In the genomic region with DNA sequence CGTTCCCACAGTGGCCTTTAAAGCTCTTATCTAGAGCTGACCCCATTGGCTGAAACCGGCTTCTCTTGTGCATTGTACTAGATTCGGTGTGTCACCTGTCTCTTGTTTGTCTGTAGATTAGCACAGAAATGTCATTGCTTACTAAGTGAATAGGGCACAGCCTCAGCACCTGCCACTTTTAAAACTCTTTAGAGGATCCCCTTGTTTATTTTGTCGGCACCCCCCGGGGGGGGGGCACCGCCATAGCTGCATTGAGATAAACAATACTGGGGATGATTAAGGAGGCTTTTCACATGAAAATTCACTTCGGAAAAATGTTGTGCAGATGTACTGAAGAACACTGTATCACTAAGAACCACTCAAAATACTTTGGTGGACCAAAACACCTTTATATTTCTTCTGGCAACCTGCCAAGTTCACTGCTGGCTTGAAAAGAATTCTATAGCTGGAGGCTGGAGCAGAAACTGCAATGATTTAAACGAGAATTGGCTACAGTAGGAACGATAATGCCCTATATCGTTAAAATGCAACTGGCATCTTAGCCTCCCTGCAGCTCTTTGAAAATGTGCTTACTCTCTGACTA, we compare ENCODE assay signal across 10 mouse cellular contexts.
DNase-seq lines count a peak whose midpoint lies in the region; ATAC-seq and TF ChIP-seq lines count a peak whose summit lies in the region.
"Had no signal": no experiment of that assay in that cellular context is flagged by ENCODE, and none has a peak within 500 bp of the region (broad histone marks: within the 10 kb centered on the region; RNA-seq: fewer than 3 reads in every experiment).

No protein-coding gene starts in this region.

- H3K36me3 ChIP-seq in heart, embryonic 10.5 days: no peaks in the 10 kb centered on the region
- H3K36me3 ChIP-seq in heart, adult 2 months (ENCODE audit: control insufficient read depth, insufficient read depth, low read length): no peaks in the 10 kb centered on the region
- H3K36me3 ChIP-seq in lung, embryonic 15.5 days: no peaks in the 10 kb centered on the region
- no peaks in the 10 kb centered on the region for H3K36me3 ChIP-seq in intestine, embryonic 16.5 days (ENCODE audit: control insufficient read depth, insufficient read depth, low read length)
- H3K36me3 ChIP-seq in stomach, embryonic 15.5 days: no peaks in the 10 kb centered on the region

- 22% methylated on average over 10 of the region's 10 CpGs for WGBS in heart, embryonic 10.5 days
- WGBS in heart, adult 2 months: 15% methylated on average over 10 of the region's 10 CpGs
- WGBS in lung, embryonic 15.5 days: 11% methylated on average over 10 of the region's 10 CpGs
- WGBS in lung, adult 2 months: 16% methylated on average over 10 of the region's 10 CpGs
- 12% methylated on average over 10 of the region's 10 CpGs for WGBS in intestine, embryonic 16.5 days
- WGBS in stomach, embryonic 15.5 days: 9% methylated on average over 10 of the region's 10 CpGs

- H3K4me3 ChIP-seq in heart, embryonic 10.5 days: peak overlapping the region; percentile 44; the same call in 1 of the 2 replicates
- H3K4me3 ChIP-seq in heart, adult 2 months: no peak overlapping the region
- no peak overlapping the region for H3K4me3 ChIP-seq in lung, embryonic 15.5 days
- H3K4me3 ChIP-seq in lung, adult 2 months (replicated peaks; ENCODE audit: extremely low read depth, low read depth, low read length): no peak overlapping the region
- no peak overlapping the region for H3K4me3 ChIP-seq in intestine, embryonic 16.5 days (ENCODE audit: low read length)
- H3K4me3 ChIP-seq in stomach, embryonic 15.5 days (replicated peaks): no peak overlapping the region

- H3K4me2 ChIP-seq in lung, embryonic 15.5 days: peak overlapping the region; percentile 28; the same call in 1 of the 2 replicates
- H3K4me2 ChIP-seq in intestine, embryonic 16.5 days (ENCODE audit: low read depth, low read length): no peak overlapping the region
- no peak overlapping the region; the same call in 1 of the 2 replicates for H3K4me2 ChIP-seq in stomach, embryonic 15.5 days

- TF ChIP-seq CTCF in heart, adult 2 months (IDR thresholded peaks at IDR 0.05): no peak
- TF ChIP-seq CTCF in lung, adult 2 months (IDR thresholded peaks at IDR 0.05; ENCODE audit: insufficient read depth, low read length): no peak

- no peak for TF ChIP-seq POLR2A in heart, adult 2 months (IDR thresholded peaks at IDR 0.05; ENCODE audit: insufficient read depth, low read depth, low read length)
- TF ChIP-seq POLR2A in lung, adult 2 months (IDR thresholded peaks at IDR 0.05; ENCODE audit: borderline replicate concordance, extremely low read depth, low read depth, low read length): no peak

- H3K4me1 ChIP-seq in heart, embryonic 10.5 days: peaks cover 7% of the 10 kb centered on the region; the same call in 1 of the 2 replicates
- H3K4me1 ChIP-seq in heart, adult 2 months (ENCODE audit: control insufficient read depth, insufficient read depth, low read length): no peaks in the 10 kb centered on the region
- H3K4me1 ChIP-seq in lung, embryonic 15.5 days: peaks cover 10% of the 10 kb centered on the region; the same call in 1 of the 2 replicates
- no peaks in the 10 kb centered on the region for H3K4me1 ChIP-seq in lung, adult 2 months (ENCODE audit: control insufficient read depth, insufficient read depth, low read length)
- H3K4me1 ChIP-seq in intestine, embryonic 16.5 days (ENCODE audit: control insufficient read depth, insufficient read depth, low read length): peaks cover 3% of the 10 kb centered on the region; the same call in 1 of the 2 replicates
- 0 out of 2 replicates have a peak, but pooled peaks cover 4% of the 10 kb centered on the region for H3K4me1 ChIP-seq in stomach, embryonic 15.5 days

- no peak overlapping the region for H3K27ac ChIP-seq in heart, embryonic 10.5 days
- H3K27ac ChIP-seq in heart, adult 2 months: no peak overlapping the region
- H3K27ac ChIP-seq in lung, embryonic 15.5 days: no peak overlapping the region
- H3K27ac ChIP-seq in intestine, embryonic 16.5 days (ENCODE audit: low read length): no peak overlapping the region
- no peak overlapping the region for H3K27ac ChIP-seq in stomach, embryonic 15.5 days

- no peaks in the 10 kb centered on the region for H3K79me2 ChIP-seq in heart, adult 2 months (replicated peaks; ENCODE audit: control insufficient read depth, insufficient read depth, low read length)

- intact Hi-C loops in heart, adult 2 months (cut with DNase I): no loop called here

- DNase-seq in heart, embryonic 10.5 days (ENCODE audit: low spot score): no peak
- DNase-seq in heart, adult 2 months: no peak
- no peak for DNase-seq in lung, adult 2 months
- no peak for DNase-seq in testis, postnatal 10 days (ENCODE audit: low spot score)
- DNase-seq in cerebellum, postnatal 14 days: no peak
- DNase-seq: gastrocnemius, postnatal 36 days had no signal

- H3K9ac ChIP-seq in heart, adult 2 months (ENCODE audit: low read depth, low read length): no peak overlapping the region
- H3K9ac ChIP-seq in lung, embryonic 15.5 days: no peak overlapping the region
- no peak overlapping the region for H3K9ac ChIP-seq in intestine, embryonic 16.5 days (ENCODE audit: low read depth, low read length)
- H3K9ac ChIP-seq in stomach, embryonic 15.5 days: no peak overlapping the region

- no peak for ATAC-seq in lung, embryonic 15.5 days (ENCODE audit: borderline replicate concordance, extremely low read depth, low FRiP score, low TSS enrichment)
- peak; percentile 60; the same call in 1 of the 2 replicates for ATAC-seq in intestine, embryonic 16.5 days
- peak; percentile 84 for ATAC-seq in stomach, embryonic 15.5 days (ENCODE audit: insufficient read depth, low FRiP score, low read depth)
- ATAC-seq: Patski had no signal

- TF ChIP-seq EP300 in heart, adult 2 months (IDR thresholded peaks at IDR 0.05; ENCODE audit: insufficient read depth, low read depth, low read length): no peak

- H3K9me3 ChIP-seq in heart, embryonic 10.5 days: no peaks in the 10 kb centered on the region
- no peaks in the 10 kb centered on the region for H3K9me3 ChIP-seq in lung, embryonic 15.5 days
- H3K9me3 ChIP-seq in intestine, embryonic 16.5 days (ENCODE audit: control insufficient read depth, low read length): no peaks in the 10 kb centered on the region
- H3K9me3 ChIP-seq in stomach, embryonic 15.5 days: no peaks in the 10 kb centered on the region

- H3K27me3 ChIP-seq in heart, embryonic 10.5 days (ENCODE audit: insufficient read depth, poor library complexity, severe bottlenecking): no peaks in the 10 kb centered on the region
- no peaks in the 10 kb centered on the region for H3K27me3 ChIP-seq in heart, adult 2 months (ENCODE audit: control insufficient read depth, insufficient read depth, low read length)
- no peaks in the 10 kb centered on the region for H3K27me3 ChIP-seq in lung, embryonic 15.5 days
- H3K27me3 ChIP-seq in intestine, embryonic 16.5 days (replicated peaks; ENCODE audit: control insufficient read depth, insufficient read depth, low read length): no peaks in the 10 kb centered on the region
- no peaks in the 10 kb centered on the region for H3K27me3 ChIP-seq in stomach, embryonic 15.5 days (replicated peaks)
